Mouse (Mus musculus) urinary bladder, postnatal 10 days (tissue): Measurements from ENCODE around the gene Btbd35f19.
"Not testable (repeated sequence)": the region's sequence is repeated elsewhere in the genome, so short reads cannot be mapped to it uniquely, and the experiment has no call there.

Experiments used
- DNase-seq: peaks from one replicate; pipeline ENCODE4 v3.0.0; 2022; ENCODE audit warnings: low spot score

Gene Btbd35f19

DNA sequence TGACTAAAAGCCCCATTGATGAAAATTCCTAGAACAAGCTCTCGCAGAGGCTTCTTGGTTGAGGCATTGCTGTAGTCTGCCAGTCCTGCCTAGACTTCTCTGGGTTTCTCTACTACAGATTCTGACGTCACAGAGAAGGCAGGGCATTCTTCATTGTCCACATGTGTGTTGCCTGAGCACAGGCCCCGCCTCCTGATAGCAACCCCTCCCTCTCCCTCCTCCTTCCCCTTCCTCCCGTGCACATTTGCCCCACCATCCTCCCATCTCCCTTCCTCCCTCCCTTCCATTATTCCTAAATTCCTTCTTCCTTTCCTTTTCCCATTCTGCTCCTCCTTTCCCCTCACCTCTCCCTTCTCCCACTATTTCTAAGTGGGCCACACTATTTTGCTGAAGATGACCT is at the start of gene Btbd35f19:
TSS of gene Btbd35f19 (minus strand) at position 101 of the 400 bp plus-strand sequence.
- not testable (repeated sequence) for DNase-seq

DNA sequence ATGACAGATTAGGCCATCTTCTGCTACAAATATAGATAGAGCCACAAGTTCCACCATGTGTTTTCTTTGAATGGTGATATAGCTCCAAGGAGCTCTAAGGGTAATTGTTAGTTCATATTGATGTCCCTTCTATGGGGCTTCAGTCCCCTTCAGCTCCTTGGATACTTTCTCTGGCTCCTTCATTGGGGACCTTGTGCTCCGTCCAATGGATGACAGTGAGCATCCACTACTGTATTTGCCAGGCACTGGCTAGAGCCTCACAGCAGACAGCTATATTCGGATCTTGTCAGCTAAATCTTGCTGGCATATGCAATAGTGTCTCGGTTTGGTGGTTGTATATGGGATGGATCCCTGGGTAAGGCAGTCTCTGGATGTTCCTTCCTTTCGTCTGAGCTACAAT is 41.8 kb downstream of the Btbd35f19 start:
- not testable (repeated sequence) for DNase-seq

DNA sequence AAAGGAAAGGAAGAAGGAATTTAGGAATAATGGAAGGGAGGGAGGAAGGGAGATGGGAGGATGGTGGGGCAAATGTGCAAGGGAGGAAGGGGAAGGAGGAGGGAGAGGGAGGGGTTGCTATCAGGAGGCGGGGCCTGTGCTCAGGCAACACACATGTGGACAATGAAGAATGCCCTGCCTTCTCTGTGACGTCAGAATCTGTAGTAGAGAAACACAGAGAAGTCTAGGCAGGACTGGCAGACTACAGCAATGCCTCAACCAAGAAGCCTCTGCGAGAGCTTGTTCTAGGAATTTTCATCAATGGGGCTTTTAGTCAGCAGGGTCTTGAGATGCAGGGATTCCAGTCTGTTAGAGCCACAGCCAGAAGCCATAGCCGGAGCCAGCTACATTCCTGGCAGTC is 47.6 kb downstream of the Btbd35f19 start, which contains the start of gene Btbd35f26:
TSS of gene Btbd35f26 (plus strand) at position 301 of the 400 bp plus-strand sequence.
- DNase-seq, result not testable (repeated sequence)
